Mouse (Mus musculus): ENCODE data around the gene Lrrc45.
"Not testable (repeated sequence)": the region's sequence is repeated elsewhere in the genome, so short reads cannot be mapped to it uniquely, and the experiment has no call there.

Gene Lrrc45

GRCm38 (mm10) chr11:120713580-120714518, at the start of gene Lrrc45, which contains the start of gene Cenpx:
Gene Lrrc45, plus strand, starts transcription at chr11:120713925.
Gene Cenpx, minus strand, starts transcription at chr11:120713738.
- peak; percentile 98 for DNase-seq

GRCm38 (mm10) chr11:120665406-120665805, 48.3 kb upstream of the Lrrc45 start:
- no peak for DNase-seq

- DNase-seq: no peak
Observed at GRCm38 (mm10) chr11:120666617-120667016, 47.1 kb upstream of the Lrrc45 start.

- peak; percentile 90 for DNase-seq
Observed at GRCm38 (mm10) chr11:120672687-120673593, 40.8 kb upstream of the Lrrc45 start, which contains the start of gene Aspscr1. Gene Aspscr1, plus strand, starts transcription at chr11:120672973.

GRCm38 (mm10) chr11:120673594-120674122, 40.1 kb upstream of the Lrrc45 start:
- no peak for DNase-seq

- not testable (repeated sequence) for DNase-seq
Observed at GRCm38 (mm10) chr11:120675875-120676274, 37.9 kb upstream of the Lrrc45 start.

GRCm38 (mm10) chr11:120676951-120677350, 36.8 kb upstream of the Lrrc45 start:
- DNase-seq: no peak

GRCm38 (mm10) chr11:120679909-120680308, 33.8 kb upstream of the Lrrc45 start:
- no peak for DNase-seq

GRCm38 (mm10) chr11:120682683-120683082, 31.0 kb upstream of the Lrrc45 start:
- DNase-seq: no peak

GRCm38 (mm10) chr11:120683536-120683935, 30.2 kb upstream of the Lrrc45 start:
- DNase-seq: no peak

GRCm38 (mm10) chr11:120684086-120684485, 29.6 kb upstream of the Lrrc45 start:
- no peak for DNase-seq

GRCm38 (mm10) chr11:120684660-120685059, 29.1 kb upstream of the Lrrc45 start:
- DNase-seq: no peak

GRCm38 (mm10) chr11:120686650-120687272, 27.0 kb upstream of the Lrrc45 start:
- DNase-seq: no peak

GRCm38 (mm10) chr11:120689365-120689764, 24.4 kb upstream of the Lrrc45 start:
- DNase-seq: no peak

GRCm38 (mm10) chr11:120692471-120693011, 21.2 kb upstream of the Lrrc45 start:
- no peak for DNase-seq

- no peak for DNase-seq
Observed at GRCm38 (mm10) chr11:120693461-120693860, 20.3 kb upstream of the Lrrc45 start.

- DNase-seq: no peak
Observed at GRCm38 (mm10) chr11:120695184-120695583, 18.5 kb upstream of the Lrrc45 start.

- no peak for DNase-seq
Observed at GRCm38 (mm10) chr11:120695641-120696040, 18.1 kb upstream of the Lrrc45 start.

GRCm38 (mm10) chr11:120696568-120696967, 17.2 kb upstream of the Lrrc45 start:
- DNase-seq: no peak

- no peak for DNase-seq
Observed at GRCm38 (mm10) chr11:120697741-120698140, 16.0 kb upstream of the Lrrc45 start.

GRCm38 (mm10) chr11:120703696-120704454, 9.8 kb upstream of the Lrrc45 start:
- DNase-seq: no peak
